Mouse (Mus musculus) lung, postnatal 36 days (tissue): ENCODE results near the gene Pfn1.

Experiments
- DNase-seq: peaks from one replicate; pipeline ENCODE4 v3.0.0; 2022; ENCODE audit warnings: mixed read lengths

Gene Pfn1

DNA sequence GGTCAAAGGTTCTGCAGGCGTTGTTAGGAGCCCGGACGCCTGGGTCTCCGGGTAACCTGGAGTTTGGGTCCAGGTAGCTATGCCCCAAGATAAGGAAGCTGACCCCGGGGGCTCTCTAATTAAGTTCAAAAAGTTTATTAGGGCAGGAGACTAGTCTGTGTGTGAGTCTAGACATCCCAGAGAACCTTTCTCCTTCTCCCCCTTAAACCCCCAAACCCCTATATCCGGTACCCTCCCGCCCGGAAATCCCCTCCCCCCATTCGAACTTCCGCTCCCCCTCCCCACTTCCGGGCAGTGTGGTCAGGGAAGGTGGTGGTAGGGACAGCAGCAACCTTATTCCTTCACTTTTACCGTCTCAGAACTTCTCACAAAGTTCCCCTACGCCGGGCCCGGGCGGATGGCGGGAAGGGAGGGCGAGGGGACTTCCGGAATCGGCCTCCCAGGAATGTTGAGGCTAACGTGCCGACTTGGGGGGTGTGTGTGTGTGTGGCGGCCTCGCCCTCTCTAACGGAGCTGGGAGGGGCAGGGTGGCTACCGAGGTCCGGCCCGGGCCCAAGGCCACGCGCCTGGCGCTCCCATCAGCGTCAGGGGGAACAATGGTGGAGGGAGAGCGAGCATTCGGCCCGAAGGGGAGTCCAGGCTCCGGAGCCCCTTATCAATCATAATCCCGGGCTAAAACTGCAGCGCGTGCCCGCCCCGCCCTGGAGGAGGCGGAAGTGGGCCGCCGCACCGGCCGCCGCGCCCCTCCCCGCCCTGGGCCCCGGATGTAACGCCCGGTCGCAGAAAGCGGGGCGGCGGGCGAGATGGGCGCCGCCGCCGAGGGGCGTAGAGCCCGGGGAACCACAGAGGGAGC, 873 bp downstream of the Pfn1 start:
- DNase-seq: peak; percentile 74

DNA sequence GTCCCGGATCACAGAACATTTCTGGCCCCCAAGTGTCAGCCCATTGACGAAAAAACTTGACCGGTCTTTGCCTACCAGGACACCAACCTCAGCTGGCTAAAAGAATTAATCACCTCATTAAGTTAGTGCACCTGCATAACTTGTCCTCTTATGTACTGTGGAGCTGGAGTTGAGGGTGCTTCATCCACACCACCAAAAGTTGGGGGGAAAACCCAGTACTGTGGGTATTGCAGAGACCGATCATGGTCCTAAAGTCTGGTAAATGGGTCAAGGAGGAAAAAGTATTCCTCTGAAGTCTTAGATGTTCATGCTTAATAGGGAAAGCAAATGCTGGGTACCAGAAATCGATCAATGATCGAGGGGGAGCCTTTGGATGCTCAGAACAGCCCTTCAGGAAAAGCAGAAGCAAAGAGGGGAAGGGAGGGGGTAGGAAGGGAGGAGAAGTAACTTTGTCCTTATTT, 1.5 kb downstream of the Pfn1 start:
- peak; percentile 56 for DNase-seq

DNA sequence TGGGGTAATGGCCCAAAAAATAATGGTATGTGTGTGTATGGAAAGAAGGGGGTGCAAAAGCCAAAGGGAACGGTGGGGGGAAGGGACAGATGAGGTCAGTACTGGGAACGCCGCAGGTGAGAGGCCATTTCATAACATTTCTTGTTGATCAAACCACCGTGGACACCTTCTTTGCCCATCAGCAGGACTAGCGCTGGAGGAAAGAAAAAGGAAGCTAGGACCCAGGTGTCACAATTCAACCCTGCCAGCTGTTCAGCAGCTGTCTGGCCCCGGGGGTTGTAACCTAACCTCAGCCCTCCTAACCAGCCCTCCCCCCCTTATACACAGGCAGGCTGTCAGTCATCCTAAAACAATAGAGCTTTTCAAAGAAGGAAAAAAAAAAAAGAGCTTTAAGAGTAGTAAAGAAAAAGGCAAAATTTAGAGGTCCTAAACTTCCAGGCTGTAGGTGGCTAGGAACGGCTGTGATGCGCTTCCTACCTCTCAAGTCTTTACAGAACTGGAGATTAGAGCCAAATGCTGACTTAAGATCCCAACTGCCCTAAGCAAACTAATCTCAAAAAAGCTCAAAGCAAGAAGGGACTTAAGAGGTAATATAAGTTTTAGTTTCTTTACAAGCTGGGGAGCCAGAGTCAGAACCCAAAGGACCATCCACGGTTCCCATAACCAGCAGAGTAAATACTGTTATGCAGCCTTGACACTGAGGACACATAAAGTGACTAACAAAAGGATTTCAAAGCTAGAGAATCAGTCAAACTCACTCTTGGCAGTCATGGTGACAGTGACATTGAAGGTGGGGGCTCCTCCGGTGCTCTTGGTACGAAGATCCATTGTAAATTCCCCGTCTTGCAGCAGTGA, 2.2 kb downstream of the Pfn1 start:
- no peak for DNase-seq

DNA sequence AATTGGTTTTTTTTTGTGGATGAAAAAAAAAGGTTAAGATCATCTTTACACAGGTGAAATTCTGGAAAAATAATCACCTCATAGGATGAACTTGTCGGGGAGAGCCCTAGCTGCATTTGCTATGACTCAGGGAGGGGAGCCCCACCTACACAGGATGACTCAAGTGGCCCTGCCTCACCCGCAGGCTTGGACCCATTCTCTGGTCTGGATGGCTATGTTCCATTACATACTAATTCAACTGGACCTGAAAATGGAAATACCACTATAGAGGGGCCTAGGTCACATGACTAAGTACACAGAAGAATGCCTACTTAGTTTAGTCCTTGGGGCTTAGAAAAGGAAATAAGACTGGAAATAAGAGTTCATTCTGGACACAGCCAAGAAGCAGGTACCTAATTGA, 3.1 kb downstream of the Pfn1 start:
- no peak for DNase-seq

DNA sequence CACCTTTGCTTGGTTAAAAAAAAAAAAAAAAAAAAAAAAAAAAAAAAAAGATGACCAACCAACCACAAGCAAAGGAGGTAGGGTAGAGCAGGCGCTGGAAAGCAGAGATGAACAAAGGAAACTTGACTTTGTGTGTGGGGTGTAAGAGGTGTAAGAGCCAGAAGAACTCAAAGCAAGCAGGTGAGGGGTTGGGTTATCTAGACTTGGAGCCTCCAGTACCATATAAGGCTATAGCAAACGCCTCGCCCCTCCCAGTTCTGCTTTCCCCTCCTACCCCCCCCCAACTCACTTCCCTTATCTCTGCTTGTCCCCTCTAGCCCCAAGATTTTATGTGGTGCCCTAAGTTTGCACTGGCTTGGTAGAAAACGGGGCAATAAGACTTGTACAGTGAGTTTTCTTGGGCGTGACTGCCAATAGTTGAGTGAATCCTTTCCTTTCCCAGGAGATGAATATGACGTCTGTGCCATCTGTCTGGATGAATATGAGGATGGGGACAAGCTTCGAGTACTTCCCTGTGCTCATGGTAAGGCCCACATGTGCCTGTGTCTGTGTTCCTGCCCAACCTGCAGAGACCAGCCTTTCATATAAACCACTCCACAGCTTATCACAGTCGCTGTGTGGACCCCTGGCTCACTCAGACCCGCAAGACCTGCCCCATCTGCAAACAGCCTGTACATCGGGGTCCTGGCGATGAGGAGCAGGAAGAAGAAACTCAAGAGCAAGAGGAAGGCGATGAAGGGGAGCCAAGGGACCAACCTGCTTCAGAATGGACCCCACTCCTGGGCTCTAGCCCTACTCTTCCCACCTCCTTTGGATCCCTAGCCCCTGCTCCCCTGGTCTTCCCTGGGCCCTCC, 3.9 kb downstream of the Pfn1 start:
- peak; percentile 34 for DNase-seq

DNA sequence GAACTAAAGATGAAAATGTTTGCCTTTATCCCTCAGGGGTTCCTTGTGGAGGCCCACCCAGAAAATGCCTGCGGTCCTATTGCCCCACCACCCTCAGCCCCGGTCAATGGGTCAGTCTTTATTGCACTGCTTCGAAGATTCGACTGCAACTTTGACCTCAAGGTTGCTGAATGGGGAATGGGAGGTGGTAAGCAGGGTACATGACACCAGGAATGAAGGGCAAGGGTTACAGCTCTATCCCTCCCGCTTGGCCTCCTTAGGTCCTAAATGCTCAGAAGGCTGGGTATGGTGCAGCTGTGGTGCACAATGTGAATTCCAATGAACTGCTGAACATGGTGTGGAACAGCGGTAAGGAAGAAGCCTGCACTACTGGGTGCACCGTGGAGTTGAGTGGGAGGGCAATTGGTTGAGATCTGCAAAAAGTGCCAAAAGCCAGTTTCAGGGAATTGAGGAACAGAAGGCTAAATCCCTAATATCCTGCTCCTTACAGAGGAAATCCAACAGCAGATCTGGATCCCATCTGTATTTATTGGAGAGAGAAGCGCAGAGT, 5.2 kb downstream of the Pfn1 start:
- DNase-seq: no peak

DNA sequence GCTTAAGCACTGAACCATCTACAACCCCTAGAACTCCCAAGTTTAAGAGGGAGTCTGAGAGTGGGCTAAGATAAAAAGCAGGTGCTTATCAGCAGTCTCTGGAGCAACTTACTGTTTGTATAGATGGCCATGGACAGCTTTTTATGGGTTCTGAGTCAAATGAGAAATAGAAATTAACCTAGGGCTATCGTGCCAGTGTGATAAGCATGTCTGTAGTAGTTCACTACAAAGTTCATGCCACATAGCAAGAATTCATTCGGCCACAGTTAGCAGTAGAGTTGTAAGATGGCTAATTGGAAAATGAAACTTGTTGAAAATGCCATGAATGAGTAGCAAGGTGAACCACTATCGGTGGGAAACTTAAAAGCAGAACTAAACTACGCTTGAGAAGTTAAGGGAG, 5.9 kb downstream of the Pfn1 start:
- DNase-seq: no peak

DNA sequence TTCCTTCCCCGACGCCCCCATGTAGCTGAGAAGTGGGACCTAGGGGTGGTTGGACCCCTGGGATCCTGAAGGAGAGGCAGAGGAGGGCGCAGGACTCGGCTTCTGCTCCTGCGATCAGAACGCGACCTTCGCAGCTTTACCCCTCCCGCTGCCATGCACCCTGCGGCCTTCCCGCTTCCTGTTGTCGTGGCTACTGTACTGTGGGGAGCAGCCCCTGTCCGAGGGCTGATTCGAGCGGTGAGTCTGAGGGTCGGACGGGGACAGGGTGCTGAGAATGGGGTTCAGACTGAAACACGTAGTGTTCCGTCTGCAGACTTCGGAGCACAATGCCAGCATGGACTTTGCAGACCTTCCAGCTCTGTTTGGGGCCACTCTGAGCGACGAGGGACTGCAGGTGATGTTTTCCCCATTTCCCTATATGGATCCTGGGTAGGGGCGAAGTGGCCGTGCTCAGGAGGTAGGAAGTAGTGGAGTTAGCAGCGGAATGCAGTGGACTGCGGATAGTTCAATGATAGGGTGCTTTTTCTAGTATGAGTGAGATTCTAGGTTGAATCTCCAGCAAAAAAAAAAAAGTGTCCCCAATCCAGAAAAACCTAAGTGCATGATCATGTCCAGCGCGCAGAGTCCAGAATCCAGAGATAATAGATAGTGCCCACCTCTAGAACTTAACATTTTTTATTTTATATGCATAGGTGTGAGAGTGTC, 6.6 kb downstream of the Pfn1 start:
- DNase-seq: peak; percentile 37

DNA sequence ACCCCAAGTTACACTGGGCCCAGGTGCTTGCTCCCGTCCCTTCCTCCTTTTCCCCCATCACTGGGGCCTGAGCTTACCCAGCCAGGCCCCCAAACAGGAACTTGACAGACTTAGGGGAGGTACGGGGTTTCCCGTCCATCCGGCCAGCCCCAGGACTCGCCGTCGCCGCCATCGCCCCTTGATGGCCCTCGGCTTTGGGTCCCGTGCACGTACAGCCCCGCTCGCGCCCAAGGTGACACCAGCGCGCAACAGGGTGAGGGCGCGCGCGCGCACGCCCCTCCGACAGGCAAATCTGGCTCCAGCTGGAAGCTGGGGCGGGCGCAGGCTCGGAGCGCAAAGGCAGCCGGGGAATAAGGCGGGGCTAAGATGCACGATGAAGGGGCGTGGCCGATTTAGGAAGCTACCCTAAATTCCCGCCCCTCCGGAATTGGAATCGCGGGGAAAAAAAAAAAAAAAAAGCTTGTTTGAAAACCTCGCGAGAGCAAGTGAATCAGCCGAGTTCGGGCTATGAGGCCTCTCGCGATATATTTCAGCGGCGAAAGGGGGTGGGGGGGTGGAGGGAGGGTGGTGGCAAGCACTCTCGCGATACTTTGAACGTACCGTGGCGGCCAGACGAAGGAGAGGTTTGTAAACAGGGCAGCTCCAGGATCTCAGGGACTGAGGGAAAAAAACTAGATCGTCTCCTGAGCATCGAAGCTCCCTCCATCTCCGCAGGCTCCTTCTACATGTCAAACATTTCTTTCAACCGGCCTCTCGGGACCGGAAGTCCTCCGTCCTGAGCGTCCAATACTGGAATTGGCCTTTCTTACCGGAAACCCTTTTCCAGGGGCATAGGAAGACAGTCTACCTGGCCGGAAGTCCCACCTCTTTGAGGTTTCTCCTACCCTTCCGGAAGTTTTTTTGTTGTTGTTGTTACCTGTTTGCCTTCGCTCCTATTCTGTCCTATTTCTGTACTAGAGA, 7.5 kb downstream of the Pfn1 start, which contains the start of the genes Rnf167 and Slc25a11:
TSS of gene Rnf167 (plus strand) at position 545 of the 960 bp plus-strand sequence.
TSS of gene Slc25a11 (minus strand) at position 789 of the 960 bp plus-strand sequence.
- DNase-seq: peak; percentile 99

DNA sequence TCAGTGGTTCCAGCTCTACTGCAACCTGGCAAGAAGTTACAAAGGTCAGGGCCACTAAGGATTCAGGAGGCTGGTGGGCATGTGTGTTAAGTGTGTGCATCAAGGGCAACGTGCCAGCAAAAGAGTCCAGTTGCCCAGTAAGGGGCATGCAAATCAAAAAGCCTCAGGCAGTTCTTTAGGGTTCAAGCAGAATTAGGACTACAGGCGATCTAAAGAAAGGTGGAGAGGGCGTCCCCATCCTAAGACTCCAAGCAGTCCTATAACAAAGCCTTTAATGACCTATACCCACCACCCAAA, 8.2 kb downstream of the Pfn1 start:
- DNase-seq: no peak

DNA sequence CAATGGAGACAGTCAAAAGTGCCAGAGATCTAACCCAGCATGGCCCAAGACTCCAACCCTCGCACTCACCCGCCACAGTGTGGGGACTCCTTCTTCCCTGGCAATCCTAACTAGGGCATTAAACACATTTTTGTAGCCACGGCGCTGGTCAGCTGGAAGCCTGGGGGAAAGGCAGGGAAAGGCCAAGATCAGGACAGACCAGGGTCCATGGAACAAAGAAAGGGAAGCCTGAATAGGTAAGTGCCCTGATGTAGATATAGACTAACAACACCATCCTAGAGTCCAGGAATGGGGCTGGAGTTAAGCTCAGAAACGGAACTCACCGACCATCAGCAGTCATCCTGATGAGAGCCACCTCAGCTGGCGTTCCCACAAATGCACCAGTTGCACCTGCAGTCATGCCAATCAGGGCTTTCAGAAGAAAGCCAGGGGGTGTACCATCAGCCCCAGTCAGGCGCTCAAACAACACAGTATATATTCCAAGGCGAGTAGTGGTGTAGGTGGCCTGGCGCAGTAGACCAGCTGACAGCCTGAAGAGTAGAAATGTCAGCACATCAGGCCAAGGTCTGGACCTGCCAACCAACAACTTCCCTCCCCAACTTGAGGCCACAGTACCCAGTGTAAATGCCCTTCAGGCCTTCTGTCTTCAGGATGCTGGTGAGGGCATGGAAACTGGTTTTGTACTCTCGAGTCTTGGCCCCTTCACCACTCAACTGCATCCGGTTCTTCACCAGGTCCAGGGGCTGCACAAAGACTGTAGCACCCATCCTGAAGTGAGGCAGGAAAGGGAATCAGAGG, 8.8 kb downstream of the Pfn1 start:
- no peak for DNase-seq

DNA sequence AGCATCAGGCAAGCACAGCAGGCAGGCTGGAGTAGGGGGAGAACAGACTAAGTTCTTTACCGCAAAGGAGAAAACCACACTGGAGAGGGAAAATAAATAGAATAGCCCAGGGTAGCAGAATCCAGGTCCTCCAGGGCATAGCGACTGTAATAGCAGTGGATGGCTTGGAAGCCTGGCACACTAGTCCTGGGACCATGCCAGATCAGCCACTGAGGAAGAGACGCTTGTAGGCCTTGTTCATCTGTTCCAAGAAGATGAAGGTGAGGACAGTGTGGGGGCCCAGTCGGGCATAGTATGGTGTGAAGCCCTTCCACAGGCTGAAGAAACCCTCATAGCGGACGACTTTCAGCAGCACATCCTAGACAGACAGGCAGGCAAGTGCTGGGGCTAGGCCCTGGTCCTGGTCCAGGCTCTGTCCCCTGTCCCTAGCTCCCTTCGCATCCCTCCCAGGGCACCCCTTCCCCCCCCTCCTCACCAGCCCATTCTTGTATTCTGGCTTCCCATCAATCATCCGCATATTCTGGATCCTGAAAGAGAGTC, 9.8 kb downstream of the Pfn1 start:
- DNase-seq: no peak

DNA sequence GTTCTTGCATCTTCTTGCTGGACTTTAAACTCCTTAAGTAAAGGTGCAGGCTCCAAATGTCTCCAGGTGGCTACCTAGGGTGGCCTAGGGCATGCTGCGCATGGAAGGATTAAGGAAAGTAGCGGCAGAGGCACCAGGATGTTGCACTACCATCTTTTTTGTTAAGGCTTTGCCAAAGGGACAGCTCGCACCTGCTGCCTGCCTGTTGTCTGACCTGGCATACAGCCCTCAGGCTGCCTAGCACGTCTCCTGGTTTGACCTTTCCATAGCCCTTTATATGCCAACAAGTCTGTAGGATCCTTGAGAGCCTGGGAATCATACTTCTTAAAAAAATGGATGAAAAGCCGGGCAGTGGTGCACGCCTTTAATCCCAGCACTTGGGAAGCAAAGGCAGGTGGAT, 11.4 kb downstream of the Pfn1 start:
- no peak for DNase-seq

DNA sequence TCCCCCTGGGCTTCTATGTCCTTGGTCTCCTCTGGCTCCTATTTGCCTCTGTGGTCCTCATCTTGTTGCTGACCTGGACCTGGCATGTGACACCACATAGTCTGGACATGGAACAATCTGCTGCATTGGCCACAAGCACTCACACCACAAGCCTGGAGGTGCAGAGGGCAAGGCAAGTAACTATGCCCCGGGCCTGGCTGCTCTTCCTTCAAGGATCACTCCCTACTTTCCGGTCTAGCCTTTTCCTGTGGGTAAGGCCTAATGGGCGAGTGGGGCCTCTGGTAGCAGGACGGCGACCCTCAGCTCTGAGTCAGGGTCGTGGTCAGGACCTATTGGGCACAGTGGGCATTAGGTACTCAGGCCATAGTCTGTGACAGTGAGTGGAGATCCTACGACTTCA, 13.2 kb downstream of the Pfn1 start:
- DNase-seq: no peak

DNA sequence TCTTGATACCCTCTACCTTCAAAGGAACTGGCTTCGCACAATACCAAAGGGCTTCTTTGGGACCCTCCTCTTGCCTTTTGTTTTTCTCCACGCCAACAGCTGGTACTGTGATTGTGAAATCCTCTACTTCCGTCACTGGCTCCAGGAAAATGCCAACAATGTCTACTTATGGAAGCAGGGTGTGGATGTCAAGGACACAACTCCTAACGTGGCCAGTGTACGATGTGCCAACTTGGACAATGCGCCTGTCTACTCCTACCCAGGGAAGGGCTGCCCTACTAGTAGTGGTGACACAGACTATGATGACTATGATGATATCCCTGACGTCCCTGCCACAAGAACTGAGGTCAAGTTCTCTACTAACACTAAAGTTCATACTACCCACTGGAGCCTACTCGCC, 14.5 kb downstream of the Pfn1 start:
- peak; percentile 46 for DNase-seq

DNA sequence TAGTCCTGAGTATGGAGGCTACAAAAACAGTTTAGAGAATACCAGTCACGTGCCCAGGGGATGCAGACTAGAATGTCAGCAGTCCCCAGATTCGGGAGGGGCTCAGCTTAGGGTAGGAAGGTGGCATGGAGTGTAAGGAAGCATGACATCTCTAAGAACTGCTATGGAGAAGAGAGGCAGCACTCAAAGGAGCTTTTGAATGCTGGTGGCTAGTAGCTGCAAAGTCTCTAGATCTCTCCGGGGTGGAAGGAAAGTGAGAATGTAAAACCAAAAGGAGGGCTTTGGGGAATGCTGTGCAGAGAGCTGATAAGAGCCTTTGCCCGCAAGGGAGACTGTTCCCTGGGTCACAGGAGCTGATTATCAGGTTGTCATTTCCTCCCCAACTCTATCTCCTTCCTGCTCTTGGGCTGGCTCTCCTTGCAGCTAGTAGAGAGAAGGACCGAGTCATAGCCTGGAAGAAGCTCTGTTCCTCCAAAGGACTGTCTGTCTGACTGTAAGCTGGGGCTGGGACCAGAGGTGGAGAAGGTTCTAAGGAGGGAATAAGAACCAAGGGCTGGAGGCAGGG, 15.6 kb downstream of the Pfn1 start, which contains the start of gene Gp1ba:
TSS of gene Gp1ba (plus strand) at position 409 of the 565 bp plus-strand sequence.
- DNase-seq: no peak

DNA sequence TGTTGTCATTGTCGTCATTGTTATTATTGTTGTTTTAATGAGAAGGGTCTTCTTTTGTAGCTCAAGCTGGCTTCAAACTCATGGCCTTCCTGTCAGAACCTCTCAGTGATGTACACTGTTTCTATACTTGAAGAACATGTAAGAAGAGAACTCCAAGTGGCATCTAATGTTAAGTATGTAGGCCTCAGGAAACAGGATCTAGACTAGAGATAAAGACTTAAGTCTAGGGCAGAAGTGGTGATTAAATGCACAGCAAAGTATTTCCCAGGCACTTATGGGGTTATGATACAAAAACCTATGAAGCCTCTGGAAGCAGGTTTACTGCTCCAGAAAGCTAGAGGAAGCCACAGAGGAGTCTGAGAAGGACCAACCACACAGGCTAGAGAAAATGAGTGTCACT, 16.2 kb downstream of the Pfn1 start:
- no peak for DNase-seq

DNA sequence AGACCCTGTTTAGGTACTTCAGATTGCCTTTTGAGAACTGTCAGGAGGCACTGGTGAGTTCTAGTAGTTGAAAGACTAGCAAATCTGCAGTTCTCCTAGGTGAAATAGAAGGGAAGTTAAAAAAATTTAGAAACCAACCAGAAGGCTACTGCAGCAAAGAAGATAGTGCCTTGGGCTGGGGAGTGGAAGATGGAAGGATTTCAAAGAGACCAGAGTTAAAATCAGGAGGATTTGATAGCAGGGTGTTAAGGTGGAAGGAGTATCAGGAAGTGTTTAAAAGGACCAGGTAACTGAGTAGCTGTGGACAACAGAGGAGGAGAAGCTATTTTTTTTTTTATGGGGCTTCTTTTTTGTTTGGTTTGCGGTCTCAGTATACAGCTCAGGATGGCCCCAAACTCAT, 16.7 kb downstream of the Pfn1 start:
- DNase-seq: no peak

DNA sequence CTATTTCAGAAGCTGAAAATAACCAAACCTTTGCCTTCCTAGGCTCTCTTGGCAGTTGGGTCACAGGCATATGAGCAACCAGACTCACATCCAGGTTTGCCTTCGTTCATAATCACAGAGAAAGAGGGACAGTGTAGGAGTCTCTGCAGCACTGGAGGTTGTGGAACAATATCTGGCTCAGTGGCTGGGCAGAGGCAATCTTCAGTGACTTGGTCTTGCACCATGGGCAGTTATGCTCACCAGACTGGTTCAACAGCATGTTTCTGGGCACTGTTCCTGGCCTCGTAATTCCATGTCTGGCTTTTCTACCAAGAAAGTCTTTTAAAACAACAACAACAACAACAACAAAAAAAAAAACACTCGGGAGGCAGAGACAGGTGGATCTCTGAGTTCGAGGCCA, 18.8 kb downstream of the Pfn1 start:
- DNase-seq: no peak
